Mouse (Mus musculus) skeletal muscle tissue, adult 2 months (tissue): Measurements from ENCODE around the gene Abca14.
"Not testable (repeated sequence)": the region's sequence is repeated elsewhere in the genome, so short reads cannot be mapped to it uniquely, and the experiment has no call there.

Experiments
- DNase-seq: peaks from one replicate; pipeline ENCODE4 v3.0.0-alpha.2; 2012; ENCODE audit warnings: low read depth, low spot score

Abca14 gene

GRCm38 (mm10) chr7:120201231-120201744 is 2.5 kb upstream of the Abca14 start:
- no peak for DNase-seq

GRCm38 (mm10) chr7:120201771-120202170 is 2.0 kb upstream of the Abca14 start, which contains the start of gene Crym:
TSS of gene Crym (minus strand) at chr7:120202111.
- DNase-seq, result no peak

GRCm38 (mm10) chr7:120205989-120206388 is 2.2 kb downstream of the Abca14 start:
- no peak for DNase-seq

GRCm38 (mm10) chr7:120228541-120228940 is 24.8 kb downstream of the Abca14 start:
- DNase-seq, result no peak

- DNase-seq, result no peak
These were observed 37.3 kb downstream of the Abca14 start for GRCm38 (mm10) chr7:120241092-120241491.

GRCm38 (mm10) chr7:120271135-120271991 is 67.6 kb downstream of the Abca14 start:
- DNase-seq, result no peak

GRCm38 (mm10) chr7:120272110-120272509 is 68.3 kb downstream of the Abca14 start:
- no peak for DNase-seq

GRCm38 (mm10) chr7:120285286-120285685 is 81.5 kb downstream of the Abca14 start:
- DNase-seq, result no peak

- DNase-seq, result no peak
These were observed 112.3 kb downstream of the Abca14 start for GRCm38 (mm10) chr7:120316086-120316485.

GRCm38 (mm10) chr7:120322963-120323362 is 119.2 kb downstream of the Abca14 start:
- no peak for DNase-seq

- DNase-seq, result not testable (repeated sequence)
These were observed 122.2 kb downstream of the Abca14 start for GRCm38 (mm10) chr7:120325911-120326310.

- DNase-seq, result no peak
These were observed 123.7 kb downstream of the Abca14 start for GRCm38 (mm10) chr7:120327220-120328073.

GRCm38 (mm10) chr7:120328087-120328793 is 124.5 kb downstream of the Abca14 start, which contains the start of gene Abca15:
TSS of gene Abca15 (plus strand) at chr7:120328670.
- no peak for DNase-seq

- no peak for DNase-seq
These were observed 157.4 kb downstream of the Abca14 start for GRCm38 (mm10) chr7:120361159-120361558.
